8 mouse cellular contexts compared by ENCODE assay signal in genomic region chr6:91488496-91489212, GRCm38 (mm10). TPM values are rescaled to one million over a fixed set of nuclear protein-coding genes. Genes with fewer than 3 reads are reported as not detected.
DNase-seq lines count a peak whose midpoint lies in the region; ATAC-seq and TF ChIP-seq lines count a peak whose summit lies in the region.

No protein-coding gene starts in this region.

- TF ChIP-seq CTCF in layer of hippocampus, adult 2 months (conservative IDR thresholded peaks at IDR 0.05), result no peak

- no peak overlapping the region for H3K4me3 ChIP-seq in layer of hippocampus, adult 2 months

- peak in 1 of 2 experiments; percentile 46 for DNase-seq in layer of hippocampus, adult 2 months (ENCODE audit: low spot score in 2 of 2)
- DNase-seq in layer of hippocampus, adult 9-10 months (ENCODE audit: low spot score), result no peak
- DNase-seq in Muller cell, postnatal 12 days (ENCODE audit: inconsistent ontology term), result peak; percentile 91
- peak; percentile 19 to 83 for DNase-seq in left cerebral cortex, postnatal 14 days (ENCODE audit: low spot score in 2 of 2)
- DNase-seq in telencephalon, adult 2 months (ENCODE audit: low read depth, low spot score), result peak; percentile 83
- DNase-seq in T-cell, adult 2 months (ENCODE audit: low spot score), result no peak
- DNase-seq in spleen, postnatal 14 days (ENCODE audit: low spot score in 2 of 2), result no peak

- ATAC-seq in common myeloid progenitor, adult 5-6 weeks (replicated peaks; ENCODE audit: low read depth, poor library complexity, severe bottlenecking), result peak; percentile 80

- intact Hi-C loops in left cerebral cortex, postnatal 14 days (cut with DNase I), result no loop called here

- peak overlapping the region; percentile 65 for H3K27ac ChIP-seq in layer of hippocampus, adult 2 months

RNA-seq across cellular contexts. Expression of gene Tmem43, which starts 15.2 kb away (rescaled TPM):
- total RNA-seq in layer of hippocampus, adult 2 months (2021), result 10 to 100 TPM; 28.3 to 28.7 TPM
- 46.2 and 51.9 TPM in 2 replicates for total RNA-seq in common myeloid progenitor, adult 5-6 weeks (2017)
- 10 to 100 TPM; 23.0 to 26.7 TPM for total RNA-seq in left cerebral cortex, postnatal 14 days (2021)

RNA-seq across cellular contexts. Expression of gene Chchd4, which starts 15.3 kb away (rescaled TPM):
- total RNA-seq in layer of hippocampus, adult 2 months (2021), result 10 to 100 TPM; 19.3 to 21.8 TPM
- 15.3 and 20.3 TPM in 2 replicates for total RNA-seq in common myeloid progenitor, adult 5-6 weeks (2017)
- 10 to 100 TPM; 19.0 to 19.5 TPM for total RNA-seq in left cerebral cortex, postnatal 14 days (2021)

RNA-seq across cellular contexts. Expression of gene Xpc, which starts 27.0 kb away (rescaled TPM):
- 10 to 100 TPM; 12.2 to 14.0 TPM for total RNA-seq in layer of hippocampus, adult 2 months (2021)
- total RNA-seq in common myeloid progenitor, adult 5-6 weeks (2017), result 79.1 and 83.1 TPM in 2 replicates
- 10 to 100 TPM; 10.6 TPM for total RNA-seq in left cerebral cortex, postnatal 14 days (2021)

RNA-seq across cellular contexts. Expression of gene Lsm3, which starts 27.1 kb away (rescaled TPM):
- total RNA-seq in layer of hippocampus, adult 2 months (2021), result 10 to 100 TPM; 35.0 to 36.9 TPM
- total RNA-seq in common myeloid progenitor, adult 5-6 weeks (2017), result 371 and 506 TPM in 2 replicates
- 10 to 100 TPM; 37.6 to 40.8 TPM for total RNA-seq in left cerebral cortex, postnatal 14 days (2021)

Comparison
In these comparisons a context has a peak if more than half of its experiments do, and no peak if none do; other contexts are left out.
1. DNase-seq: peak in Muller cell, postnatal 12 days (single experiment), left cerebral cortex, postnatal 14 days (2 of 2) and telencephalon, adult 2 months (single experiment); none in layer of hippocampus, adult 9-10 months (single experiment), T-cell, adult 2 months (single experiment) and spleen, postnatal 14 days (0 of 2).